Mouse (Mus musculus) olfactory bulb, adult 2 months (tissue): ENCODE data around the gene Rnpepl1. TPM values are rescaled to one million over a fixed set of nuclear protein-coding genes. Genes with fewer than 3 reads are reported as not detected.

ENCODE experiments used
- H3K27ac ChIP-seq: fragments of 200-500 bp; 2 replicates; pipeline ENCODE4 v1.5.1; 2012; ENCODE audit warnings: low read depth, low read length; ENCODE audit not compliant: insufficient read depth
- H3K4me1 ChIP-seq: fragments of 200-500 bp; 2 replicates; pipeline ENCODE4 v1.6.1; 2012; ENCODE audit warnings: low read length; ENCODE audit not compliant: control insufficient read depth, insufficient read depth
- H3K4me3 ChIP-seq: fragments of 200-500 bp; 2 replicates; pipeline ENCODE4 v1.5.1; 2012; ENCODE audit warnings: mild to moderate bottlenecking, low read depth, low read length, moderate library complexity; ENCODE audit not compliant: insufficient read depth
- CTCF ChIP-seq: fragments of 200-500 bp; IDR thresholded peaks from 2 replicates; pipeline ENCODE4 v1.5.1; 2012; ENCODE audit warnings: low read depth, mild to moderate bottlenecking, low read length, moderate library complexity; ENCODE audit not compliant: insufficient read depth
- POLR2A ChIP-seq: fragments of 200-500 bp; IDR thresholded peaks from 2 replicates; pipeline ENCODE4 v1.6.1; 2012; ENCODE audit warnings: mild to moderate bottlenecking, low read depth, low read length, moderate library complexity; ENCODE audit not compliant: insufficient read depth
- WGBS: fragments of 180-500 bp; shearing (Covaris S2); methylation state at CpG from one replicate; pipeline ENCODE4 v1.1.7; 2018; 5-methylcytosine and 5-hydroxymethylcytosine counted together
- polyA plus RNA-seq: library from polyadenylated mRNA; stranded (reverse); fragments of >200 nt; gene quantifications from 2 replicates; pipeline ENCODE4 v1.2.4, GENCODE M21; 2012; ENCODE audit warnings: low replicate concordance; ENCODE audit not compliant: missing spikeins, insufficient read depth, insufficient read length

Rnpepl1 gene
- polyA plus RNA-seq, 1 experiment: not detected

DNA sequence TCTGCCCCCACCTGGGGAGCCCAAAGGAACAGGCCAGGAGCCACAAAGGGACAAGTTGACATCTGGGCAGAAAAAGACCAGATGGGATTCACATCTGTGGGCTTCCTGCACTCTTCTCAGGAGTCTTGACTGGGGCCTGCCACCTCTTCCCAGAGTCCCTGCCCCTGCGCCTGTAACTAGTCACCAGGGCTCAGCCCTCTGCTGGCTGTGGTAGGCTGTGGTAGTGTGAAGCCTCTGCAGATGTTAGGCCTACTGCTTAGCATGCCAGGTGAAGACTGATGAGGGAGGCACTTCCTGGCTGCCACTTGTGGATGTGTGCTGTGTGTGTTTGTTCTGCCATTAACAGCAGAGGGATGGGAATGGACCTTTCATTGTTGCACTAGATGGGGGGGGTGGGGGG is 1.7 kb downstream of the Rnpepl1 start:
- TF ChIP-seq CTCF: no peak
- TF ChIP-seq POLR2A: no peak
- Histone ChIP-seq H3K4me1 (peaks cover 27% of the 10 kb centered on the region), H3K4me3 (peak overlapping the region; percentile 76), H3K27ac (no peak overlapping the region)
- WGBS: 29% methylated on average over 1 of the region's 1 CpGs

DNA sequence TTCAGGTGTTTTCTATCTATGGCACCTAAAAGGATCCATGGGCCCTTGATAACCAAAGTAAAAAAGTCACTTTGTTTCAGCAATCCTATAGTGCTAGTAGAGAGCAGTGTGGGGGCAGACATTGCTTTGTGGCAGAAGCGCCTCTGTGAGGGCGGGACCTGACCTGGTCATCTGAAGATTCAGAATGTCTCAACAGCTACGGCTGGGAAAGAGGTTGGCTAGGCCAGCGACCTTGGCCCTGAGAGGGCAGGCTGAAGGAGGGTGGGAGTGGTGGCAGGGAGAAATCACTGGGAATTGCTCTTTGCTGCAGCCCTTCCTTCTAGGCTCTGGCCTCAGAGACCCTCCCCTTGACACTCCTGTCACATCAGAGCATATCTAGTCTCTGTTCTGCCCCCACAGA is 3.7 kb downstream of the Rnpepl1 start:
- TF ChIP-seq CTCF (no peak), POLR2A (no peak)
- WGBS: 88% methylated on average over 4 of the region's 4 CpGs

DNA sequence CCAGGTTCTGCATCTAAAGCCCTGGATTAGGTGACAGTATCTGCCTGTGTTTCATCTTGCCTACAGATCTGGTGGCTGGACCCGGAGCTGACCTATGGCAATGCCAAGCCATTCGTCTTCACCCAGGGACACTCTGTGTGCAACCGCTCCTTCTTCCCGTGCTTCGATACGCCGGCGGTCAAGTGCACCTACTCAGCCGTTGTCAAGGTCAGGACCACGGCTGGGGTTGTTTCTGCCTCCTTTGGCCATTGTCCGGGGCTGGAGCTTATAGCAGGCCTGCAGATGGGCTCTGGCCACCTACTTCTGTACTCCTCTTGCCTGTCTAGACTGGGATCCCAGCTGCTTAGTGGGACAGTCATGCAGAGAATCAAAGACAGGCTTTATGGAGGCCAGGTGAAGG is 4.4 kb downstream of the Rnpepl1 start:
- TF ChIP-seq POLR2A (no peak), CTCF (no peak)
- H3K27ac ChIP-seq: no peak overlapping the region
- 96% methylated on average over 11 of the region's 11 CpGs for WGBS
- H3K4me1 ChIP-seq: peaks cover 19% of the 10 kb centered on the region
- no peak overlapping the region for H3K4me3 ChIP-seq

More for the DNA sequence above, 3.7 kb downstream of the Rnpepl1 start:
- peaks cover 23% of the 10 kb centered on the region for H3K4me1 ChIP-seq
- H3K27ac ChIP-seq: no peak overlapping the region
- H3K4me3 ChIP-seq: no peak overlapping the region

DNA sequence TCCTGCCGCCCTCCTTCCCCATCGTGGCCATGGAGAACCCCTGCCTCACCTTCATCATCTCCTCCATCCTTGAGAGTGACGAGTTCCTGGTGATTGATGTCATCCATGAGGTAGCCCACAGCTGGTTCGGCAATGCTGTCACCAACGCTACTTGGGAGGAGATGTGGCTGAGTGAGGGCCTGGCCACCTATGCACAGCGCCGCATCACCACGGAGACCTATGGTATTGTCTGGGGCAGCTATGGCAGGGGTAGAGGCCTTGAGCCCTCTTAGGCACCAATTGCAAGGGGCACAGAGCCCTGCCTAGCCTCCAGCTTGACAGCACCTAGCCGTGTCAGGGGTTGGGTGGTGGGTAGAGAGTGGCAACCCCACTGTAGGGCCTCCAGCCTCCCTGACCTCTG is 6.1 kb downstream of the Rnpepl1 start:
- WGBS: 93% methylated on average over 9 of the region's 9 CpGs
- no peak for TF ChIP-seq CTCF
- TF ChIP-seq POLR2A: no peak
- H3K27ac ChIP-seq: no peak overlapping the region
- no peak overlapping the region for H3K4me3 ChIP-seq
- peaks cover 14% of the 10 kb centered on the region for H3K4me1 ChIP-seq

DNA sequence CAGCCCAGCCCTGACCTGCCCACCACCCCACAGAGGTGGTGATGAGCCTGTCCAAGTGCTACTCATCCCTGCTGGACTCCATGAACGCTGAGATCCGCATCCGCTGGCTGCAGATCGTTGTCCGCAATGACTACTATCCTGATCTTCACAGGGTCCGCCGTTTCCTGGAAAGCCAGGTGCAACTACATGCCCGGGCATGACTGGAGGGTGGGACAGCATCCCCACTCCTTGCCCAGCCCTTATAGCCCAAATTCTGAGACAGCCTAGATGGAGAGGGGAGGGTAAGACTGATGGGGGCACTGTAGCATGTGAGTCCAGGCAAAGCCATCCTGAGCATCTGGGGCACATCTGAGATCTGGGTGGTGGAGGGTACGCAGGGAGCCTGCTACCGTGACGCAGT is 8.6 kb downstream of the Rnpepl1 start:
- no peak for TF ChIP-seq CTCF
- no peak for TF ChIP-seq POLR2A
- H3K4me1 ChIP-seq: no peaks in the 10 kb centered on the region
- H3K27ac ChIP-seq: no peak overlapping the region
- WGBS: 96% methylated on average over 11 of the region's 11 CpGs
- no peak overlapping the region for H3K4me3 ChIP-seq

DNA sequence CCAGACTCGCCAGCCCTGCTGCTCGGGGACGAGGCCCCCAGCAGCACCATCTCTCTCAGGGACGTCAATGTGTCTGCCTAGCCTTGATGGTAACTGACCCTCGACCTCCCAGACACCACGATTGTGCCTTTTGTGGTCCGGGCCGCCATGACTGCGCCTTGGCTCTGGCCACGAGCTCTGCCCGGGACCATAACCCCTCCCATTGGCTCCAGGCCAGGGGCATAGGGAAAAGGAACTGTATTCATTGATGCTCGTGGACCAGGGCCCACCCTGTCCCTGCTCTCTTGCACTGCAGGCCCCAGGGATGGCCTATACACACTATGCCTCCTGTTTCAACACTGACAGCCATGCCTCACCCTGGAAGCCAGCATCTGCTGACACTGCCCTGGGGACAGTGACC is 9.2 kb downstream of the Rnpepl1 start:
- TF ChIP-seq POLR2A (no peak), CTCF (no peak)
- 44% methylated on average over 12 of the region's 12 CpGs for WGBS
- no peak overlapping the region for H3K27ac ChIP-seq

DNA sequence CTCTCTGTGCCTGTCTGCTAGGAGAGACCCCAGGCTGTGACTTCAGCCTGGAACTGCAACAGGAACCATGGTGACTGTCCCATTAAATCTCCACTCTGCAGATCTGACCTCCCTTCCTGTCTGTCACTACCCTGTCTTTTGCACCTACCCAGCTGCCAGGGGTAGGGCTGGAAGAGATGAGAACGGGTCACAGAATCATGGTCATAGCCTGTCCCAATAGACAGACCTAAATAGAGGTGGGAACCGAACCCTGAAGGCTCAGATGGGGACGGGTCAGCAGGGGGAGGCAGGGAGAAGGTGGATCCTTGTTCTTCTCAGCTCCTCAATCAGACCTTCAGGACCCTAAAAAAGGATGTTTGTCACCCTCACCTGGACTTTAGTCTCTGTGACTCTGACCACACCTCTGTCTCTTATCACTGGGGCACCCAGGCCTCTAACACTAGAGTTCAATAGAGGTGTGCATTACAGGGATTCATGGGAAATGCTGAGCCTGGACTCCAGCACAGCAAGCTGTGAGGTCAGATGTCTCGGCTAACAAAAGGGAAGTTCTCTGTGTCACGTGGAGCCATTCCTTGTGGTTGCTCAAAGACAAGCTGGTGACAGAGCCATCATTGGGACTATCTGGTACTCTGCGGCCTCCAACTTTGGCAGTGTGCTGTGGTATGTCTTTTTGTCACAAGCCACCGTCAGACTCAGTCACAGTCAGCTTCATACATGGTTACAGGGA is 10.1 kb downstream of the Rnpepl1 start:
- 81% methylated on average over 7 of the region's 7 CpGs for WGBS
- TF ChIP-seq POLR2A: no peak
- no peak for TF ChIP-seq CTCF
- H3K27ac ChIP-seq: no peak overlapping the region

More for the DNA sequence above, 9.2 kb downstream of the Rnpepl1 start:
- no peaks in the 10 kb centered on the region for H3K4me1 ChIP-seq
- H3K4me3 ChIP-seq: no peak overlapping the region

DNA sequence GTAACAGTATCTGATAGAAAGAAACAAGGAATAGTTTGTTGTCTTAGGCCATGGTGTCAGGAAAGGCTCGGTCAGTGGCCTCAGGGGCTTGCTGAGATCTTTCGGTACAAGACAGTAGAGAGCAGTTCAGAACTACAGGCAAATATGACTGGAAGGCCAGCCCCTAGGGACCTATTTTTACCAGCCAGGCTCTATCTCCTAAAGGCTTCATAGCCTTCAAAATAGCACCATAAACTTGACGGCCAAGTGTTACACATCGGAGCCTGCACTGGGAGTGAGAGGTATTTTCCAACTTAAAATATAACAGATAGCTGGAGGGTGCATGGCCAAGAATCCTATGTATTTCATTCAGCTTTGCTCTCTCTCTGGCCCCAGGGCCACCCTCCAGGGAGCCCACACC is 10.9 kb downstream of the Rnpepl1 start:
- Histone ChIP-seq H3K27ac (no peak overlapping the region), H3K4me3 (no peak overlapping the region), H3K4me1 (no peaks in the 10 kb centered on the region)
- WGBS: 87% methylated on average over 4 of the region's 4 CpGs
- TF ChIP-seq CTCF (no peak), POLR2A (no peak)

More for the DNA sequence above, 10.1 kb downstream of the Rnpepl1 start:
- Histone ChIP-seq H3K4me3 (no peak overlapping the region), H3K4me1 (no peaks in the 10 kb centered on the region)

DNA sequence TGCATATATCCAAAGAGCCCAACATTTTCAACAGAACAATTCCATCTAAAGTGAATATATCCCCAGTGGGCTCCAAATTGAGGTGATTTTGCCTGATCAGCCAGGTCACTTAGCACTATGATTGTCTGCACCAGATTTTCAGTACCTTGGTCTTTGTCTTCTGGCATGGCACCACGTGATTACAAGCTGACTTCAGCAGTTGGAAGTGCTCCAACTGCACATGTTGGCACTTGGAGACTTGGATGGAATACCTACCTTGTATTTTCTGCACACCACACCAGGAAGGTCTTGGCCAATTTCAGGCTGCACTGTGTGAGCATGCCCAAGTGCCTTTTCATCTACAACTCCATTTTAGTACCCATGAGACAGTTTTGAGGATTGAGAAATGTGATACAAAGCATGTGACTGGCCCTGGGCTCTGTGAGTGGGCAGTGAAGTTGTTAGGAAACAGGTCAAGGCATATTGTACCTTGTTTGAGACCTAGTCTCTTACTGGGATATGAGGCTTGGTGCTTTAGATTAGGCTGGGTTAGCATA is 19.7 kb downstream of the Rnpepl1 start:
- Histone ChIP-seq H3K4me1 (peaks cover 2% of the 10 kb centered on the region; the same call in 1 of the 2 replicates), H3K4me3 (no peak overlapping the region), H3K27ac (no peak overlapping the region)
- no peak for TF ChIP-seq POLR2A
- no peak for TF ChIP-seq CTCF
- WGBS: 3% methylated on average over 1 of the region's 1 CpGs
